In the genomic region with DNA sequence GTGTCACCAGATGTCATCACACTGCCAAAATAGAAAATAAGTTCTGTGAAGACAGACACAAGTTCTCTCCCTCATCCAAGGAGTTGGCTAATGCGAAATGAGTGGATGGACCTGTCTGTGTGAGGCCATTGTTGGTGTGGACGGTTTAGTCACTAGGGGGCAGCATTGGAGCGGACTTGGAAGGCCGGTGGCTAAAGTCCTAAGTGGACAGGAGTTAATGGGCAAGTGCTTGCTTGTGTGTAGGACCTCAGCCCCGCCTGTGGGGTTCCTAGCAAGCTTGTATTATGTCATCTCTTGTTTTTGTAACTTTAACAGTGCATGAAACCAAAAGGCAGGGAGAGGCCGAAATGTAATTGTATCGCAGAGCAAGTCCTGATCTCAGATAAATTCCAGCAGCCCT, we compare ENCODE assay signal across 8 mouse cellular contexts. TPM values are rescaled to one million over a fixed set of nuclear protein-coding genes. Genes with fewer than 3 reads are reported as not detected.
DNase-seq lines count a peak whose midpoint lies in the region; ATAC-seq and TF ChIP-seq lines count a peak whose summit lies in the region.

No protein-coding gene starts in this region.

- 22% methylated on average over 7 of the region's 7 CpGs for WGBS in intestine, embryonic 14.5 days
- WGBS in midbrain, embryonic 12.5 days, result 25% methylated on average over 7 of the region's 7 CpGs
- 35% methylated on average over 7 of the region's 7 CpGs for WGBS in spleen, adult 2 months

- no peak overlapping the region for H3K9ac ChIP-seq in intestine, embryonic 14.5 days (ENCODE audit: low read length)
- no peak overlapping the region for H3K9ac ChIP-seq in midbrain, embryonic 12.5 days (replicated peaks)

- ATAC-seq in common myeloid progenitor, adult 5-6 weeks (replicated peaks; ENCODE audit: low read depth, poor library complexity, severe bottlenecking), result peak; percentile 88
- peak; percentile 67 for ATAC-seq in intestine, embryonic 14.5 days (replicated peaks; ENCODE audit: low FRiP score, low TSS enrichment, low read depth)
- peak; percentile 54; the same call in 1 of the 2 replicates for ATAC-seq in midbrain, embryonic 12.5 days (ENCODE audit: low FRiP score, low read depth)
- ATAC-seq in erythroblast, adult 5-6 weeks (replicated peaks; ENCODE audit: low FRiP score, poor library complexity, severe bottlenecking), result no peak

- DNase-seq in adrenal gland, adult 18-20 months (ENCODE audit: low spot score in 2 of 2), result peak; percentile 83 to 86
- DNase-seq in gastrocnemius, postnatal 10 days, result peak; percentile 90
- DNase-seq in intestine, embryonic 14.5 days (ENCODE audit: low spot score), result peak; percentile 94
- DNase-seq in left cerebral cortex, adult 9 months (ENCODE audit: low spot score in 2 of 2), result peak; percentile 27 to 88
- peak; percentile 19 to 55 for DNase-seq in spleen, adult 2 months (ENCODE audit: low read depth in 1 of 2, low spot score in 2 of 2)

- no peaks in the 10 kb centered on the region for H3K27me3 ChIP-seq in intestine, embryonic 14.5 days (replicated peaks; ENCODE audit: control insufficient read depth, insufficient read depth, low read length)
- no peaks in the 10 kb centered on the region for H3K27me3 ChIP-seq in midbrain, embryonic 12.5 days
- no peaks in the 10 kb centered on the region for H3K27me3 ChIP-seq in spleen, adult 2 months (ENCODE audit: control insufficient read depth, insufficient read depth, low read length)

- peaks cover 22% of the 10 kb centered on the region for H3K36me3 ChIP-seq in intestine, embryonic 14.5 days (ENCODE audit: control insufficient read depth, insufficient read depth, low read length)
- H3K36me3 ChIP-seq in midbrain, embryonic 12.5 days, result no peaks in the 10 kb centered on the region
- H3K36me3 ChIP-seq in spleen, adult 2 months (ENCODE audit: control insufficient read depth, insufficient read depth, low read length), result no peaks in the 10 kb centered on the region

- H3K9me3 ChIP-seq in intestine, embryonic 14.5 days (ENCODE audit: control insufficient read depth, low read length), result no peaks in the 10 kb centered on the region
- no peaks in the 10 kb centered on the region for H3K9me3 ChIP-seq in midbrain, embryonic 12.5 days

- peak; percentile 78; the same call in 1 of the 2 replicates for TF ChIP-seq CTCF in spleen, adult 2 months (IDR thresholded peaks at IDR 0.05; ENCODE audit: extremely low read depth, insufficient read depth, insufficient read length, insufficient replicate concordance)

- no peak overlapping the region for H3K27ac ChIP-seq in intestine, embryonic 14.5 days (ENCODE audit: low read depth)
- H3K27ac ChIP-seq in midbrain, embryonic 12.5 days (replicated peaks), result no peak overlapping the region
- H3K27ac ChIP-seq in spleen, adult 2 months (ENCODE audit: insufficient read depth, low read length), result no peak overlapping the region

- no peaks in the 10 kb centered on the region for H3K4me1 ChIP-seq in intestine, embryonic 14.5 days (replicated peaks; ENCODE audit: control insufficient read depth, insufficient read depth, low read length)
- no peaks in the 10 kb centered on the region for H3K4me1 ChIP-seq in midbrain, embryonic 12.5 days
- no peaks in the 10 kb centered on the region for H3K4me1 ChIP-seq in spleen, adult 2 months (ENCODE audit: control insufficient read depth, insufficient read depth, insufficient read length)

- no peak overlapping the region for H3K4me2 ChIP-seq in intestine, embryonic 14.5 days (ENCODE audit: low read length)
- no peak overlapping the region for H3K4me2 ChIP-seq in midbrain, embryonic 12.5 days (replicated peaks)

- H3K4me3 ChIP-seq in intestine, embryonic 14.5 days (ENCODE audit: low read depth, low read length), result no peak overlapping the region
- no peak overlapping the region for H3K4me3 ChIP-seq in midbrain, embryonic 12.5 days
- no peak overlapping the region for H3K4me3 ChIP-seq in spleen, adult 2 months (ENCODE audit: extremely low read depth, insufficient read depth, insufficient read length)

- no peak for TF ChIP-seq POLR2A in spleen, adult 2 months (IDR thresholded peaks at IDR 0.05; ENCODE audit: low read depth, low read length)

RNA-seq across cellular contexts. Expression of gene Vwa2, which starts 45.6 kb away (rescaled TPM):
- not detected for total RNA-seq in adrenal gland, adult 18-20 months (2021)
- total RNA-seq in common myeloid progenitor, adult 5-6 weeks (2017), result not detected in 2 replicates
- total RNA-seq in gastrocnemius, postnatal 10 days (2021), result not detected
- 1.8 and 2.1 TPM in 2 replicates for polyA plus RNA-seq in intestine, embryonic 14.5 days (2014; fragmentation: Nextera tagmentation; extraction: Ambion mirVana)
- polyA plus RNA-seq in midbrain, embryonic 12.5 days (2016; fragmentation: Nextera tagmentation; extraction: Ambion mirVana), result 0.31 and 0.37 TPM in 2 replicates
- 0.06 TPM in 1 of 2 replicates, not detected in the other for polyA plus RNA-seq in spleen, adult 2 months (2012; rRNA removed)
- total RNA-seq in erythroblast, adult 5-6 weeks (2015; ENCODE audit: low replicate concordance), result not detected in 2 replicates
- not detected in 2 replicates for total RNA-seq in erythroblast, adult 5-6 weeks (2017; ENCODE audit: low replicate concordance)

Comparison
In these comparisons a context has a peak if more than half of its experiments do, and no peak if none do; other contexts are left out.
1. DNase-seq: peak in every context shown above with its lines; median percentile 94 in intestine, embryonic 14.5 days; 90 in gastrocnemius, postnatal 10 days; 84 in adrenal gland, adult 18-20 months; 58 in left cerebral cortex, adult 9 months; 37 in spleen, adult 2 months.